Mouse (Mus musculus) embryonic facial prominence, embryonic 11.5 days (tissue): Measurements from ENCODE around the gene Zfp536. TPM values are rescaled to one million over a fixed set of nuclear protein-coding genes. Genes with fewer than 3 reads are reported as not detected.

Experiments used
- ATAC-seq: fragments of 200-750 bp; cut with Nextera tagmentation; replicated peaks from 2 replicates; pipeline ENCODE4 v1.8.0; 2017; ENCODE audit warnings: low read depth; ENCODE audit not compliant: insufficient number of reproducible peaks, low FRiP score, low TSS enrichment
- DNase-seq: peaks from one replicate; pipeline ENCODE4 v3.0.0-alpha.2; 2015; ENCODE audit warnings: low spot score
- H3K27ac ChIP-seq: fragments of 300-500 bp; sonication (generic); replicated peaks from 2 replicates; pipeline ENCODE4 v1.5.1; 2014; ENCODE audit warnings: mild to moderate bottlenecking, low read depth, low read length, control low read depth
- H3K27me3 ChIP-seq: fragments of 300-500 bp; sonication (generic); 2 replicates; pipeline ENCODE4 v1.6.1; 2014; ENCODE audit warnings: mild to moderate bottlenecking, low read length, moderate library complexity, mixed read lengths; ENCODE audit not compliant: control insufficient read depth, insufficient read depth
- H3K36me3 ChIP-seq: fragments of 300-500 bp; sonication (generic); replicated peaks from 2 replicates; pipeline ENCODE4 v1.6.1; 2014; ENCODE audit warnings: low read depth, mild to moderate bottlenecking, low read length, moderate library complexity, mixed read lengths; ENCODE audit not compliant: control insufficient read depth, insufficient read depth
- H3K4me1 ChIP-seq: fragments of 300-500 bp; sonication (generic); 2 replicates; pipeline ENCODE4 v1.6.1; 2014; ENCODE audit warnings: low read length, mixed read lengths; ENCODE audit not compliant: control insufficient read depth, insufficient read depth
- H3K4me2 ChIP-seq: fragments of 300-500 bp; sonication (generic); 2 replicates; pipeline ENCODE4 v1.6.1; 2014; ENCODE audit warnings: low read depth, mild to moderate bottlenecking, control low read depth, low read length, moderate library complexity
- H3K4me3 ChIP-seq: fragments of 300-500 bp; sonication (generic); 2 replicates; pipeline ENCODE4 v1.5.1; 2014; ENCODE audit warnings: low read depth, low read length, control low read depth
- H3K9ac ChIP-seq: fragments of 300-500 bp; sonication (generic); replicated peaks from 2 replicates; pipeline ENCODE4 v1.6.1; 2014; ENCODE audit warnings: mild to moderate bottlenecking, control low read depth, low read length
- H3K9me3 ChIP-seq: fragments of 300-500 bp; sonication (generic); replicated peaks from 2 replicates; pipeline ENCODE4 v1.6.1; 2016; ENCODE audit warnings: mild to moderate bottlenecking, low read length, inconsistent platforms, mixed read lengths; ENCODE audit not compliant: control insufficient read depth
- WGBS: fragments of 180-500 bp; shearing (Covaris S2); extraction: QIAGEN DNeasy Blood & Tissue Kit; methylation state at CpG from one replicate; pipeline ENCODE4 v1.1.7; 2014; 5-methylcytosine and 5-hydroxymethylcytosine counted together
- polyA plus RNA-seq: library from polyadenylated mRNA; unstranded; fragments of >200 nt; fragmentation: Nextera tagmentation; extraction: Ambion mirVana; gene quantifications from 2 replicates; pipeline ENCODE4 v1.2.1, GENCODE M21; 2014

The Zfp536 gene
- polyA plus RNA-seq, 1 experiment from 2014 or later, result 9.9 TPM

- no peak for ATAC-seq
- no peak overlapping the region for H3K27ac ChIP-seq
- H3K9ac ChIP-seq, result no peak overlapping the region
- peak; percentile 67 for DNase-seq
- H3K4me3 ChIP-seq, result no peak overlapping the region
- H3K4me2 ChIP-seq, result no peak overlapping the region
- H3K36me3 ChIP-seq, result no peaks in the 10 kb centered on the region
- H3K9me3 ChIP-seq, result no peaks in the 10 kb centered on the region
- no peaks in the 10 kb centered on the region; the same call in 1 of the 2 replicates for H3K4me1 ChIP-seq
- WGBS, result 38% methylated on average over 8 of the region's 8 CpGs
- no peaks in the 10 kb centered on the region for H3K27me3 ChIP-seq
Observed at GRCm38 (mm10) chr7:37743350-37743749, 30.1 kb downstream of the Zfp536 start.

- 51% methylated on average over 8 of the region's 8 CpGs for WGBS
Observed at GRCm38 (mm10) chr7:37737191-37737590, 36.2 kb downstream of the Zfp536 start.

GRCm38 (mm10) chr7:37736413-37736720 is 37.1 kb downstream of the Zfp536 start:
- H3K27me3 ChIP-seq, result no peaks in the 10 kb centered on the region
- no peaks in the 10 kb centered on the region for H3K9me3 ChIP-seq
- no peaks in the 10 kb centered on the region for H3K36me3 ChIP-seq
- no peak for ATAC-seq
- no peak for DNase-seq
- no peak overlapping the region for H3K9ac ChIP-seq
- H3K4me1 ChIP-seq, result peaks cover 8% of the 10 kb centered on the region
- WGBS, result 40% methylated on average over 4 of the region's 4 CpGs
- H3K27ac ChIP-seq, result no peak overlapping the region
- H3K4me2 ChIP-seq, result no peak overlapping the region
- H3K4me3 ChIP-seq, result no peak overlapping the region

More at GRCm38 (mm10) chr7:37737191-37737590, 36.2 kb downstream of the Zfp536 start:
- peaks cover 8% of the 10 kb centered on the region for H3K4me1 ChIP-seq
- H3K36me3 ChIP-seq, result no peaks in the 10 kb centered on the region
- H3K9ac ChIP-seq, result no peak overlapping the region
- no peak for DNase-seq
- H3K27me3 ChIP-seq, result no peaks in the 10 kb centered on the region
- H3K9me3 ChIP-seq, result no peaks in the 10 kb centered on the region
- no peak for ATAC-seq
- no peak overlapping the region for H3K4me3 ChIP-seq
- no peak overlapping the region for H3K27ac ChIP-seq
- H3K4me2 ChIP-seq, result no peak overlapping the region

- H3K9ac ChIP-seq, result peak overlapping the region; percentile 4; the same call in 1 of the 2 replicates
- ATAC-seq (0 out of 2 replicates have a peak, but pooled peaks have one; percentile 33), DNase-seq (no peak)
- H3K36me3 ChIP-seq, result no peaks in the 10 kb centered on the region
- H3K4me3 ChIP-seq, result no peak overlapping the region
- H3K27me3 ChIP-seq, result no peaks in the 10 kb centered on the region
- H3K9me3 ChIP-seq, result no peaks in the 10 kb centered on the region
- WGBS, result 44% methylated on average over 7 of the region's 7 CpGs
- H3K4me2 ChIP-seq, result no peak overlapping the region
- no peak overlapping the region for H3K27ac ChIP-seq
- peaks cover 8% of the 10 kb centered on the region for H3K4me1 ChIP-seq
Observed at GRCm38 (mm10) chr7:37735707-37736412, 37.6 kb downstream of the Zfp536 start.

GRCm38 (mm10) chr7:37735101-37735500 is 38.3 kb downstream of the Zfp536 start:
- H3K27ac ChIP-seq, result no peak overlapping the region

GRCm38 (mm10) chr7:37734576-37734975 is 38.9 kb downstream of the Zfp536 start:
- Histone ChIP-seq H3K4me1 (peaks cover 8% of the 10 kb centered on the region), H3K27ac (no peak overlapping the region), H3K4me3 (no peak overlapping the region), H3K27me3 (no peaks in the 10 kb centered on the region), H3K9ac (no peak overlapping the region), H3K4me2 (no peak overlapping the region), H3K36me3 (no peaks in the 10 kb centered on the region), H3K9me3 (no peaks in the 10 kb centered on the region)
- DNase-seq (no peak), ATAC-seq (no peak)
- 75% methylated on average over 6 of the region's 6 CpGs for WGBS

More at GRCm38 (mm10) chr7:37735101-37735500, 38.3 kb downstream of the Zfp536 start:
- no peak overlapping the region for H3K4me3 ChIP-seq
- H3K27me3 ChIP-seq, result no peaks in the 10 kb centered on the region
- ATAC-seq (no peak), DNase-seq (no peak)
- no peak overlapping the region for H3K9ac ChIP-seq
- peaks cover 8% of the 10 kb centered on the region for H3K4me1 ChIP-seq
- no peak overlapping the region for H3K4me2 ChIP-seq
- 85% methylated on average over 6 of the region's 6 CpGs for WGBS
- H3K9me3 ChIP-seq, result no peaks in the 10 kb centered on the region
- no peaks in the 10 kb centered on the region for H3K36me3 ChIP-seq

- Histone ChIP-seq H3K36me3 (no peaks in the 10 kb centered on the region), H3K4me3 (no peak overlapping the region), H3K27ac (no peak overlapping the region), H3K4me1 (peaks cover 8% of the 10 kb centered on the region), H3K27me3 (no peaks in the 10 kb centered on the region), H3K4me2 (no peak overlapping the region), H3K9ac (no peak overlapping the region), H3K9me3 (no peaks in the 10 kb centered on the region)
- no peak for ATAC-seq
- 90% methylated on average over 4 of the region's 4 CpGs for WGBS
- no peak for DNase-seq
Observed at GRCm38 (mm10) chr7:37733996-37734395, 39.4 kb downstream of the Zfp536 start.

GRCm38 (mm10) chr7:37732741-37733140 is 40.7 kb downstream of the Zfp536 start:
- H3K36me3 ChIP-seq, result no peaks in the 10 kb centered on the region
- H3K4me3 ChIP-seq, result no peak overlapping the region
- ATAC-seq (no peak), DNase-seq (no peak)
- H3K4me1 ChIP-seq, result peaks cover 8% of the 10 kb centered on the region
- H3K27ac ChIP-seq, result no peak overlapping the region
- 64% methylated on average over 4 of the region's 4 CpGs for WGBS
- H3K9ac ChIP-seq, result no peak overlapping the region
- H3K27me3 ChIP-seq, result no peaks in the 10 kb centered on the region
- H3K9me3 ChIP-seq, result no peaks in the 10 kb centered on the region
- H3K4me2 ChIP-seq, result no peak overlapping the region
